Mouse (Mus musculus): ENCODE results near the gene Pqlc2. TPM values are rescaled to one million over a fixed set of nuclear protein-coding genes. Genes with fewer than 3 reads are reported as not detected.

Pqlc2 gene
- 12.6 TPM for polyA plus RNA-seq (2017; shearing (Covaris generic))

GRCm38 (mm10) chr4:139310171-139310898 is at the start of gene Pqlc2, which contains the start of gene Akr7a5:
TSS of gene Pqlc2 (minus strand) at chr4:139310708.
TSS of gene Akr7a5 (plus strand) at chr4:139310744.

GRCm38 (mm10) chr4:139351931-139352711 is 41.6 kb upstream of the Pqlc2 start, which contains the start of the genes Mrto4, Emc1 and Ubr4:
TSS of gene Mrto4 (minus strand) at chr4:139352576.
TSS of gene Emc1 (plus strand) at chr4:139352587.
TSS of gene Ubr4 (plus strand) at chr4:139352609.

Other genes starting within 250 kb of the Pqlc2 start
- gene Htr6, start 235.1 kb downstream of the Pqlc2 start, polyA plus RNA-seq (2017; shearing (Covaris generic)): not detected
- 0.76 TPM for gene Nbl1, start 217.7 kb downstream of the Pqlc2 start, polyA plus RNA-seq (2017; shearing (Covaris generic))
- gene Minos1, start 179.6 kb downstream of the Pqlc2 start, polyA plus RNA-seq (2017; shearing (Covaris generic)): 438 TPM
- 710 TPM for gene Capzb, start 117.8 kb downstream of the Pqlc2 start, polyA plus RNA-seq (2017; shearing (Covaris generic))
- gene Akr7a5, start within 50 bp of the Pqlc2 start, polyA plus RNA-seq (2017; shearing (Covaris generic)): 7.7 TPM
- gene Mrto4, start 41.9 kb upstream of the Pqlc2 start, polyA plus RNA-seq (2017; shearing (Covaris generic)): 95.7 TPM
- 67.7 TPM for gene Emc1, start 41.9 kb upstream of the Pqlc2 start, polyA plus RNA-seq (2017; shearing (Covaris generic))
- gene Ubr4, start 41.9 kb upstream of the Pqlc2 start, polyA plus RNA-seq (2017; shearing (Covaris generic)): 52.8 TPM
- 1.8 TPM for gene Iffo2, start 219.8 kb upstream of the Pqlc2 start, polyA plus RNA-seq (2017; shearing (Covaris generic))